Mouse (Mus musculus) CD8-positive naive resting alpha-beta T cell, adult 2 months (primary cell): ENCODE results near the gene Map2k5.

ENCODE experiments used
- DNase-seq, 2 experiments: peaks; one replicate each; pipeline ENCODE4 v3.0.0; 2022; ENCODE audit warnings: low read depth in 2 of 2, low spot score in 2 of 2

Map2k5 gene

DNA sequence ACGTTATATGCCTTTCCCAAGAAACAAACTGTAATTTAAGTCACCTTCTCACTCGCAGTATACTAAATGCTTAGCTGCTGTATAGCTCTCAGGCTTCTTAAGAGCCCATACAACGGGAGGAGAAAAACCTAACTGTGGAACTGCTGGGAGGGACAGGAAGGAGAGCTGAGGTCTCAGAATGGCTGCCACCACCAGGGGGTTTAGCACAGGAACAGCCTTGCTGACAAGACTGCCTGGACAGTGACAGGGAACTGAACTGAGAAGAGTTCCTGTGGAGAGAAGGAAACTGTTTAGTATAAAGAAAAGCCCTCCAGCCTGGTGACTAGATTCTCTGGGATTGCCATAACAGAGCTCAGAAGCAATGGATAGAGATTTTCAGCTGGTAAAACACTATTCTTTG lies 35.9 kb downstream of the Map2k5 start:
- no peak for DNase-seq

DNA sequence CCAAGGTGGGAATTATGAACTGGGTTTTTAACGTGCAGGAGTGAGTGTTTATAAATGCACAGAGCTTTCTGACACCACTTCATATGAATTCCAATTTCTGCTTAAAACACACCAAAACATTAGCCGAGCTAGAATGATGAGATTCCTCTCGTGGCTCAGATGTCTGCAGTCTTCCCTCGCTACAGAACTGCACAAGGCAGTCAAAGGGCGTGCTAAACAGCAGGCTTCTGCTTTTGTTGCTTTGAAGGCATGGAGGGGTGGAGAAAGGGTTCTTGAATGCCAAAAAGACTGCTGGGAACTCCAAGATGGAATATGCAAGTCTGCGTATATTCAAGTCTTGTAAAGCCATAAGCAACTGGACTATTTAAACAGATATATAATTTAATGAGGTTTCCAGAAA lies 38.4 kb downstream of the Map2k5 start:
- no peak for DNase-seq

DNA sequence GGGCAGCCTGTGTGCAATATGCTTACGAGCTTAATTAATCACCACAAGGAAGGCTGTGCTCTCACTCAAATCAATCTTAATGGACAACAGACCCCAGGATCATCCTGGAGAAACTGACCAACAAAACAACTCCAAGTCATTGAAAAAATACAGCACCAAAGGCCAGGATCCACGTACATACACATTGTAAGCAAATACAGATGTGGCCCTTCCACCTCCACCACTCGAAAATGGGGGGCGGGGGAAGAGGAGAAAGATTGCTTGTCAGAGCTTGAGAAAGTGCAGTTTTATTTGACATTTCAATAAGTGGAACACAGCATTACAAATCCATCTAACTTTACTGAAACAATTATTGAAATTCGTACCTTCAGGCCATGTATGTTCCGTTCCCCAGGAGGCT lies 39.0 kb downstream of the Map2k5 start:
- no peak for DNase-seq

DNA sequence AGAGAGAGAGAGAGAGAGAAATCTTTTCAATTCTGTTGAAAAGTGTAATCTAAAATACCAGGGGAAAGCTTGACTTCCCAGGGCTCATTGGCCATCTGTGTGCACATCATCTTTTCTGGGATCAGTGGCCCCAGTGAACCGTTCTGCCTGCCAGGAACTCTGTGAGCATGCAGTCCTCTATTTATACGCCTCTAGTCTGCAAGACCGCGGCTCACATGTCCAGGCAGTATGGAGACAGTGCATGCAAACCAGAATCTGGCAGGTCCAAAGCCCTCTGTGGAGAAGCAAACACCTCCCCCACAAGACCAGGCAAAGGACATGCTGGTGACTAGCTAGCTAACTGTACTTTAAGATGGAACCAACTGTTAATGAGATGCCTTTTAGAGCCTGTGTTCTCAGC lies 41.9 kb downstream of the Map2k5 start:
- DNase-seq, result no peak

DNA sequence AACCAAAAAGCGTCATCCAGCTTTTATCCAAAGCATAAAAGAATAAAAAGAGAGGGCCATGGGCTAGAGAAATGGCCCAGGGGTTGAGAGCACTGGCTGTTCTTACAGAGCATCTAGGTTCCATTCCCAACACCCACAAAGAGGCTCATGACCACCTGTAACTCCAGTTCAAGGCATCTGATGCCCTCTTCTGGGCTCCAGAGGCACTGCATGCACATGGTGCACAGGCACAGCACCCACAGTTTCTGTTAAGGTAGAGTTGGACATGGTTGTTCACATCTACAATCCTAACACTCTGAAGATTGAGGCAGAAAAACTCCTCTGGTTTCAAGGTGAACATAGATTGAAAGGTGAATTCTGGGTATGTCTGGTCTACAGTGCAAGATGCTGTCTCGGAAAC lies 44.6 kb downstream of the Map2k5 start:
- DNase-seq, result no peak

DNA sequence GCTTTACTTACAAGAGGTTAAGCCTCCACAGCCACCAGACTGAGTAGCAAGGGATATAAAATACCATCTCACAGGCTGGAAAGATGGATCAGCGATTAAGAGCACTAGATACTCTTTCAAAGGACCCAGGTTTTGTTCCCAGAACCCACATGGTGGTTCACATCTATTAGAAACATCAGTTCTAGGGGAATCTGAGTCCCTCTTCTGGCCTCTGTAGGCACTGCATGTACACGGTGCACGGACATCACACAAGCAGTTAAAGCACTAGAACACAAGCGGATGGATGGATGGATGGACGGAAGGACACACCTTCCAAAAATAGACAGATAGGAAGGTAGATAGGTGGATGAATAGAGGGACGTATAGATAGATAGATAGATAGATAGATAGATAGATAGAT lies 46.5 kb downstream of the Map2k5 start:
- no peak for DNase-seq

DNA sequence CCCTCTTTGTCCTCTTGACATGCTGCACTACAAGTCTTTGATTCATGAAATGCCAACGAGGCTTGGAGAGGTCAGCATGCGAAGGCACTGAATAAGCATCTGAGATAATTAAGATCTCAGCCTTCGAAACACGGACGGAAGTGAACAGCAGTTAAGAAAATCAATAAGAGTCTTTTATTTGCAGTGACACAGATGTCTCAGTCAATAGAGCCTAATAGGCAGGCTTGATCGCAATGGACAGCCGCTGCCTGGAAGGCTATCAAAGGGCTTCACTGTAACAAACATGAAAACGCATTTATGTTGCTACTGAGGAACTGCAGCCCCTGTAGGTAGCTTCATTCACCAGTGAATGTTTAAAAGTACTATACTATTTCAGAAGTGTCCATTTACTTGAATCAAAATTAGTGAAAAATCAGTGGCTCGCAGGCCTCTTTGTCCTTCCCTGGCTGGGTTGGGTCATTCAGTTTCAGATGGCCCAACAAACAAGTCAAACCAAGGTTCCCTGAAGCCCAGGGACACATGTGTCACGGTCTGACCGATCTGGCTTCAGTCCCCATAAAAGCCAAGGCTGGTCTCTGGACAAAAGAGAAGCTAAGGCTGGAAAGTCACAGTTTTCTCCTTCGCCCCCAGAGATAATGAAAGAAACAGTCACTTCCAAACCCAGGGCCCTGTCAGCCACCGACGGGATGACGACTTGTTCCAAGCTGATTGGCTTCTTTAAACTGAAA lies 48.6 kb downstream of the Map2k5 start:
- no peak for DNase-seq

DNA sequence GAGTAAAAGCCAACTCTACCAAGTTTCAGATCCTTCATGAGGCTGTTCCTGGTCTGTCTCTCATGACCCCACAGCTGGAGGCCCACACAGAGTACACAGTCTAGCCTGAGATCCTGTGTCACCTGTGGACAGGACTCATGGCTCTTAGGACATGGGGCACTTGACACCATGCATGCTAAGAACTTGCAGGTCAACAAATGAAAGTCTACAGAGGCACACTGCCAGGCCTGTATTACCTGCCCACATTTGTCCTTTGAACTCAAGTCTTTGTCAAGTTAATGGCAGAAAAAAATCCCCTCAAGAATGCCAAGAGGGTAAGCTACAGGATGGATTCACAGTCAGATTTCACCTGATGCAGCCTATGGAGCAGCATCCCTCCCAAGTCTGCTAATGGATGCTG lies 62.5 kb downstream of the Map2k5 start:
- DNase-seq, result no peak

DNA sequence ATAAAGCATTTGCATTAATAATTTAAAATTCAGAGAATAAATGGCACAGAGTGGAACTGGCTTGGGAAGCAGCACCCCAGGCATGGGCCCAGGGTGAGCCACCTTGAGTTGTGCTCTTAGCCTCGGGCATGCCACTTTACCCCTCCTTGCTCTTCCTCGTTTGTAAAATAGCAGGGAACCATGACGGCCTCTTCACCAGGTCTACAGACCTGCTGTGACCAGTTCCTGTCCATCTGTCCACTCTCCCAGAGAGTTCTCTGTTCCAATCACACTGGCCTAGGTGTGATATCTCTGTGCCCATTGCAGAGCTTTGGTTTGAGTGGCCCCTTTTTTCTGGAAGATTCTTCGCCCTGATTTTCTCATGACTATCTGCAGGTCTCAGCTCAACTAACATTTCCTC lies 63.6 kb downstream of the Map2k5 start:
- no peak for DNase-seq

DNA sequence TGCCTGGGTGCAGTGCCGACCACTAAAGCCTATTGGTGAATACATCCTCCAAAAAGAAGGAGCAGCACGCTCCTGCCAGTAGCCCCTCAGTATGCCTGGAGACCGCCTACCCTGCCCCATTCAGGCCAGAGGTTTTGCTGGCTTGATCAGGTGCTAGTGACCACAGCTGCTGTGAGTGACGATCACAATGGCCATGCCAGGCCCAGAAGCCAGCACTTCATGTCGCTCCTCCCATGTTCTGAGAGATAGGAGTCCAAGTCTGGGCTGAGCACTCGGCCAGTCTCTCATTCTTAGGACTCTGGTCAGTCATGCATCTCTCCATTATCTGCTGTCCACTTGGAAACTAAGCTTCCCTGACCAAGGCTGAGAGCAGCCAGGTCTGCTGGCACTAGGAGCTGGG lies 67.7 kb downstream of the Map2k5 start:
- DNase-seq, result no peak

DNA sequence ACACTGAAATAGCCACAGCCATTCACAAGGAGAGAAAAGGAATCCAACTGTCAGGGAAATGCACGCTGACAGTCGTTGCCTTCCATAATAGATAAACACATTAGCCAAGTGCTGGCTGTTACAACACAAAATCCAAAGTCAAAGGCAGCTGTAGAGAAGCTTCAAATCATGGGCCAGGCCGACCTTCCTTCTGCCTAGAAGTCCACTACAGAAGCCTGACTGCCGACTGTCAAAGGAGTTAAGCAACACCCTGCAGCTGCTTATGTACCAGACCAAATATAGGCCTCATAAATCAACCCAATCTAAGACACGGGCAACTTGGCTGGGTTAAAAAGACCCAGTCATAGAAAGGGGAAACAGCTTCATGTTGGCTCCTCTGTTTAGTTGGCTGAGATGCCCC lies 68.7 kb downstream of the Map2k5 start:
- DNase-seq, result no peak

DNA sequence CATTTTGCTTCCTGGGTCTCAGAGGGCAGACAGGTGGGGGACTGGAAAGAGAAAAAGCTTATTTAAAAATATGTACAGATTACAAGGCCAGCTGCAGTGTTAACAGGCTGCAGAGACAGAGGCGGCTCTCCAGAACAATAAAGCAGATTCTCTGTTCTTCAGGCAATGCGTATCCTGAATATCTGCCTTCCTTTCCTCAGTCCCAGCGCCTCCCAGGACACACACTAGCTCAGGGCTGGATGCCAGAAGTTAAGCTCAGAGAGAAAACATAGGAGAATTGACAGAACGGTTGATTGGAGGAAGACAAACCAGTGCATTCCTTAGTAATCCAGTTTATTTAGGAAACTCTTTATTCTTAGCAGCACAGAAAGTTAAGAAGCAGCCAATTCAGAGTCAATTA lies 69.3 kb downstream of the Map2k5 start:
- DNase-seq, result no peak

DNA sequence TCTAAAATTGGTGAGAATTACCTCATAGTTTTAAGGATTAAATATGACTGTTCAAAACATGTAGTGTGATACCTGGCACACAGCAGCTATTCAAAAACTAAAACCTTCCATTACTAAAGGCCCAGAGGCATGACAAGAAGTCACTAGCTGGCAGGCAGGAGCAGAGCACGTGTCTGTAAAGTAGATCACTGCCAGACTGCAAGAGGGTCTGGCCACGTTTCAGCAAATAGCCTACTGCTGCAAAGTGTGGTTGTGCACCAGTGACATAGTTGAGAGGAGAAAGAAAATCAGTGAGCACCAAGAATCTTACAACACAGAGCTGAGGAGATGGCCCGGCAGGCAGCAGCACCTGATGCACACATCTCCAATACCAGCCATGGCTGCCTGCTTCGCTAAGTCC lies 75.2 kb downstream of the Map2k5 start:
- no peak for DNase-seq

DNA sequence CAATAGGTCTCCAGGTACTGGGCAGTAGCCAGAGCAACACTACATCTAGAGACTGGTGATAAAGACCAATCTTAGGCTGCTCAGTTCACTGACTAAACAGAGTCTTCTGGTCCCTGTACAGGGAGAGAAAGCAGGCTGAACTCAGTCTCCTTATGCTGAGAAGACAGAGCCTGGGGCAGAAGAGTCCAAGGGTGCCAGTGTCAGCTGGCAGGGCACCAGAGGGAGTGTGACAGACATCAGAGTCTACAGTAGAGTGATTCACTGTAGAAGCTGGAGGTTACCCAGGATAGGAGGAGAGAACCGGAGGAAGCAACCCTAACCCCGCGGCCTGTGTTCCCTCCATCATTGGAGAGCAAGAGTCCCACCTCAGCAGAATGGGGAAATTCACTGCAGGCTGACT lies 79.0 kb downstream of the Map2k5 start:
- no peak for DNase-seq

DNA sequence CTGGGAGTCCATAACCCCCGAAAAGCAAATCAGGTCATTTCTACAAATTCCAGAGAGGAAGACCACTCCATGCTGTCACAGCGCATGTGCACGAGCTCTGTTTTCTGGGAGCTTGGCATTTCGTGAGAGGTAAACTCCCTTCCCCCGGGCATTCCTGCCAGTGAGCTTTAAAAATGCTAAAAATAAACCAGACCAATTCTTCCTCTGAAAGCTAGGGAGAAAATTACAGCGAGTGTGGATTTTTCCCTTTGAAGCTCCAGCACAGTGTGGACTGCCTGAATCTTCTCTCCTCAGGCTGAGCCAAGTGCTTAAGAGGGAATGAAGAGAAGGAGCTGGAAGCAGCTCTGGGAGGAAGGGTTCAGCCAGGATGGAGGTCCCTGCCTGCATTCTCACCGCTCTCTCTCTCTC lies 82.1 kb downstream of the Map2k5 start:
- no peak for DNase-seq

DNA sequence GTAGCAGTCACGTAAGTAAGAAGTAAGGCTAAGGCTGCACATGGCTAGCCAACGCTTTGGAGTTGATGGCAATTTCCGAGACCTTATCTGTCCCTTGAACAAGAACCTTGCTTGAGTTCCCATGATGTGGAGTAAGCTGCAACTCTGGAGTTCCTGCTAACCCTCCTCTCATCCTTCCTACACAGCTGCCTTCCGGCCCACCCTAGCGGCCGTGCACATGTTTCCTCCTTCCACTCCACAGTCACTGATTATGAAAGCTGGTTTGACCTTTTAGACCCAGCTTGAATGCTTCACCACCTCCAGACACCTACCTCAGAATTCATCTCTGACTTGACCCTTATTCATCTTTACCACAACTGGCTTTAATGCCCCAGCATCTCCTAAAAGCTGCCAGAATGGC lies 82.9 kb downstream of the Map2k5 start:
- DNase-seq, result no peak

DNA sequence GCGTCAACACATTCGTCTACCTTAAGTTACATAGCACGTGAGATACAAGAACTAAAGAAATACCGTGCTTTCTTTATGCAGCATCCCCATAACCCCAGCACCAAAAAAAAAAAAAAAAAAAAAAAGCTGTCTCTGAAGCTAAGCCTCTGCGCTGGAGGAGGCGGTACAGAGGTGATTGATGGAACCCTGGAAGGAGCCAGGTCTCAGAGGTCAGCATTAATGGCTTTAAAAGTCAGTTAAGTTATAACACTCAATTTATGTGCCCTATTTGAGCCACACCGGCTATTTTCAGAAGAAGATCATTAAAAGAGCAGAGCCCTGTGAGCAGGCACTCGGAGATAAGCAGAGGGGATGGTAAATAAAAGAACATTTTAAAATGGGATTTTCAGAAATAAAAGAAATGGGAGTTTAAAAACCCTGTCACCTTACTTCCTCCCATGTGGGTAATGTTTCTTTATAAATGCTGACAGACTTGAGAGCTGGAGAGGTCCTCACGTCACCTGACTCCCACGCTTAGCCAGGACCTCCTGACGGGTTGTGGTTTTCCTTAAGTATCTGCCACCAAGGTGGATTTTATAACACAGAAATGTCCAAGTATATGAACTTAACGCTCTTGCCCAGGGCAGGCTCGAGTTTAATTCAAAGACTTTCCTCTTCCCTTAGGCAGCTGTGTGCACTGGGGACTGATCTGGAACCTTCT lies 83.8 kb downstream of the Map2k5 start:
- no peak for DNase-seq

DNA sequence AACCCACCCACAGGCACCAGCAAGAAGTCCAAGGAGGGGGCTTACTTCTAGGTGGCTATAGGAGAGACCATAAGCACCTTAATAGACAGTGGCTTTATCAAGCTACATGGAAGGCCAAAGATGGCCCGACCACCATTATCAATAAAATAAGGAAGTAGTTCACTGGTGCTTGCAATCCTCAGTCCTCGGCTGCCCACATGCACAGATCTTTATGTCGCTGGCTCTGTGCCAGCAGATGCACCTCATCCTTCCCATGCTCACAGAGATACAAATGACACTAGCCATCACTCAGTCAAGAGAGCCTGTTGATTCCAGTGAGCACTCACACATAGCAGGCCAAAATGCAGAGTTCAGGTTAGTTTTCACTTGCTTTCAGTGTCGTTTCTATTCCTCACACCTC lies 89.0 kb downstream of the Map2k5 start:
- DNase-seq, result no peak

DNA sequence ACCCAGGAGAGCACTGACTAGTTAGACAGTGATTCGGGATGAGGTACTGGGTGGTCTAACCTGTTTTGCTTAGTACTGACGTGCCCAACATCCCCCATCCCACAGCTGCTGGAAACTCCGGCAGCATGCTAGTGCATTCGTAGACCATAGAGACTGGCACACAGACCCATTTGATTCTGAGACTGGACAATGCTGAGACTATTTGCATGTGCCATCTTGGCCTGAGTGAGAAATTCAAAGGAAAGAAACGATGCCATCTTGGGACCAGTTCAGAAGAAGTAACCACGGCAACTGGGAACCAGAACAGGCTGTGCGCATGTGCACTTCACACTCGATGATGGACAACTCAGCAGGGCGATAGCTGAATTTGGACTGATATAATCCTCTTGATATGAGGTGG lies 93.3 kb downstream of the Map2k5 start:
- DNase-seq, result no peak

DNA sequence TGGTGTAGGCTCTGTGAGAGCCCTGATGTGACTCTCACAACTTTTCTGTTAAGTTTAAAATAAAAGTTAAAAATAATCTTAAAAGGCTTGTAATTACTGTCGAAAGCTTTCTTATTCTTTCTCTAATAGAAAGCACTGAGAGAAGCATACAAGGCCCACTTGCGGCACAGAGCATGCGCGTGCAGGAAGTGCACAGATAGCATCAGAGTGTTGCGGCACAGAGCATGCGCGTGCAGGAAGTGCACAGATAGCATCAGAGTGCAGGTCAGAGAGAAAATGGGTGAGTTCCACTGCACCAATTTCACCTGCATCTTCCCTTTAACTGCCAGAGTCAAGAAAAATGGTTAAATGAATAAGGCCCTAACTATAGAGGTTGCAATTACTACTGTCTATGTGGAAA lies 95.7 kb downstream of the Map2k5 start:
- DNase-seq, result no peak

DNA sequence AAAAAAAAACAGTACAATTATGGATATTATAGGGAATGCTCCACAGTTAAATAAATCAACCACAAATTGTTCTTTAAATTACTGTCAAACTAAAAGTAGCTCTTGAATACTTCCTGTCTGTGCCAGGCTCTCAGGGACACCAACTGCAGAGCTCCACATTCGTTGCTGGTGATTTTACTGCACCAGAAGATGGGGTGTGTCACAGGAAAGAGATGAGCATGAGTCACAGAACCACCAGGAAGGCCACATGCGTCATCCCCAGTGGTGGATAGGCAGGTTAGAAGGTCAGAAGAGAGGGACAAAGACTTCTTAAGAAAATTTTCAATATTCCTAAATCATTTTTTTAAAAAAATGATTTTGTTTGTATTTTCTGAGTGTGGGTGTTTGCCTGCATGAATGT lies 96.6 kb downstream of the Map2k5 start:
- DNase-seq, result no peak

DNA sequence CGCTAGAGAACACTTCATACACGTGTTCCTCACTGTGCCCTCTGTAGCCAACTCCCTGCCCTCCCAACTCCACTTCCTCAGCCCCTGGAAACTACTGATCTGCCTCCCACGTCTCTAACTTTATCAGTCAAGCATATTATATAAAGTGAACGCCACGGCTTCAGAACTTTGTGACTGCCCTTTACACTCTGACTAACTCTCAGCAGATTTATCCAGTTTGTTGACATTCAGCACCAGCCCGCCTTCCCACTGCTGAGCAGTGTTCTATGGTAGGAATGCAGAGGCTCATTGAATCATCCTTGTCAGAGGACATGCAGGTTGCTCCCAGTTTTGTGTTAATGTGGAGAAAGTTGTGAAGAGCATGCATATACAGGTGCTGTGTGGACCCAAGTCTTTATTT lies 103.9 kb downstream of the Map2k5 start:
- DNase-seq, result no peak

DNA sequence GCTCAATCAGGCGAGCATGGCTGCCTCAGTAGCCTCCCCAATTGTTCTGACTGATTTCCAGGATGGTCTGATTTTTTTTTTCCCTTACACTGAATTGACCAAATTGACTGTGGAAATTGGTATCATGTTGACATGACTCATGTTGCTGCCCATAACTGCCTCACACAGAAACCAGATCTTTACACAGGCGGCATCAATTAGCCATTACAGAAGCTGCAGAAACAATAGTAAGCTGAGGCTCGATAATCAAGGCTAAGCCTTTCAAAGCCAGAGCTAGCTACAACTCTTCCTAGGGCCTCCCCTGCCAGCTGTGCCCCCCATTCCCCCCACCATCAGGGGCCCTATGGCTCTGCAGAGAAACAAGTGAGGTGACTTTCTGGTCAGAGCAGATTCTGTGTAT lies 107.9 kb downstream of the Map2k5 start:
- no peak for DNase-seq
